Mouse (Mus musculus) testis, adult 2 months (tissue): ENCODE data around the gene Tbx10.

Source experiments
- CTCF ChIP-seq: fragments of 200-500 bp; IDR thresholded peaks from 2 replicates; pipeline ENCODE4 v1.5.1; 2012; ENCODE audit warnings: low read depth, mild to moderate bottlenecking, inconsistent platforms, low read length, moderate library complexity; ENCODE audit not compliant: control insufficient read depth, insufficient read depth, insufficient replicate concordance
- POLR2A ChIP-seq: fragments of 200-500 bp; IDR thresholded peaks from 2 replicates; pipeline ENCODE4 v1.6.1; 2012; ENCODE audit warnings: low read depth, mild to moderate bottlenecking, inconsistent platforms, low read length, moderate library complexity; ENCODE audit not compliant: control insufficient read depth

DNA sequence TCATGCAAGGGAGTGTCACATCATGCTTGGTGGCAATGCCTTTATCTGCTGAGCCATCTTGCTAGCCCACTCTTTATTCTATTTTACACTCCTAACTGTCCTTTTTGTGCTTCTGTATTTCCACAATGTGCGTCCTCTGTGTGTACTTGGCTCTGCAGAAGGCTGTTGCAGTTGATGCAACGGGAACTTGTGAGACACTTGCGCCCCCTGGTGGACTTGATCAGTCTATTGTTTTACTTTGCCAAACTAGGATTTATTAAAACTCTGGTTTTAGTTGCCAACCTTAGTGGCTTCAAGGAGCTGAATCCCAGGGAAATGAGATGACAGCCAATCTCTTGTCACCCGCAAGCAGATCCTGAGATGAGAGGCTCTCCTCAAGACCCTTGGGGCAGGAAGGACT lies 55.3 kb downstream of the Tbx10 start:
- TF ChIP-seq POLR2A (no peak), CTCF (peak; percentile 59; the same call in 1 of the 2 replicates)
